Mouse (Mus musculus) T-cell, adult 2 months (primary cell): ENCODE data around the gene Camk1g.
A peak's percentile ranks its signal among the peaks of the same experiment; 100 is the strongest.

Experiments used
- DNase-seq: peaks from one replicate; pipeline ENCODE4 v3.0.0; 2022; ENCODE audit warnings: low spot score

Camk1g gene

DNA sequence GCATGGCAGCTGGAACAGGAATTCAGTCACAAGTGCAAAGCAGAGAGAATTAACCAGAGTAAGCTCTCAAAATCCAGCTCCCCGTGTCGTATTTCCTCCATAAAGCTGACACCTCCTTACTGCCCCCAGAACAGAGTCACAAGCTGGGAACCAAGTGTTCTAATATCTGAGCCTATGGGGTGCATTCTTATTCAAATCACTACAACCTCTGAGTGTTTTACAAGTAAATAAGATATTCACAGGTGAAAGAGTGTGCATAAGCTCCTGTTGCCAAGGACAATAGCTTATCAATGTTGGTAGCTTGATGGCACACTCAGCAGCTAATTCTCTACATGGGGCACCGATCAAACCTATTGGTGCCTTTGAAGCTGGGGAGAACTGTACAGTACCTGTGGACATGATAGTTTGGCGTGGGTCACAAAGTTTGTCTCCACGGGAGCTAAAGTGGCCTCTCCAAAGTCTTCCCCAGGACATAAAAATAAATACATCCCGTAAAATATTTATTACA lies 3.9 kb upstream of the Camk1g start:
- no peak for DNase-seq

- no peak for DNase-seq
Observed at GRCm38 (mm10) chr1:193369091-193369490, 1.0 kb downstream of the Camk1g start.

DNA sequence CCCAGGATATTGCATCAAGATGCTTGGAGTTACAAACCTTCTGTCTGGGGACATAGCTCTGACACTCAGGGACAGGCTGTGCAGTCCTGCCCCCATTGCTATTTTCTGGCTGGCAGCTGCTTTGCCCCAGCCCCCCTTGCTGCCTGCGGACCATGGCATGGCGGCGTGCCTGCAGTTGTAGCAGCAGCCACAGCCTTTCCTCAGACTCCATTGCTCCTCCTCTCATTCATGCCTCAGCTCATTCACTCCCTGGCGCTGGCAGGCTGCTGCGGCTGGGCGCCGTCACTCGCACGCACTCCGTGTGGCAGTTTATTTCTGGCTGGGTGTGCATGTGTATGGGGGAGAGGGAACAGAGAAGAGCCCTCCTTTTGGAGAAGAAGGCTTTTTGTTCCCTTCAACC lies 2.0 kb downstream of the Camk1g start:
- no peak for DNase-seq

- DNase-seq, result peak; percentile 54
Observed at GRCm38 (mm10) chr1:193363801-193364231, 6.3 kb downstream of the Camk1g start.

GRCm38 (mm10) chr1:193362078-193362477 lies 8.0 kb downstream of the Camk1g start:
- DNase-seq, result no peak

DNA sequence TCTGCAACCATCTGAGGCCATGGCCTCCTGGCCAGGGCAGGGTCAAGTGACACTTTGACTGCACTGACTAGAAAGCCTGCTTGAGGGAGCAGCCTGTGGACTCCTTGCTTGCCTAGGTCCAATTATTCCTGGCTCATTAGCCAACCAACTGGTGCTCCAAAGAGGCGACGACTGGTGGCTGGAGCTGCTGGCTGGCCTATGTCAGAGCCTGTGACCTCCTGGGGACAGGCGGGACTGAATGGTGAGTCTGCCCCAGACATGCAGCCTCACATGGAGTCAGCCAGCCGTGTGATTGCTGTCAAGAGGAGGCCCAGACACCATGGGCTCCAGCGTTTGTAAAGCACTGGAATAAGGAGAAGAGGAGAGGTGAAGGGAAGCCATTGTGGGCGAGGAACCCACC lies 8.9 kb downstream of the Camk1g start:
- DNase-seq, result no peak

- no peak for DNase-seq
Observed at GRCm38 (mm10) chr1:193359199-193359598, 10.9 kb downstream of the Camk1g start.

DNA sequence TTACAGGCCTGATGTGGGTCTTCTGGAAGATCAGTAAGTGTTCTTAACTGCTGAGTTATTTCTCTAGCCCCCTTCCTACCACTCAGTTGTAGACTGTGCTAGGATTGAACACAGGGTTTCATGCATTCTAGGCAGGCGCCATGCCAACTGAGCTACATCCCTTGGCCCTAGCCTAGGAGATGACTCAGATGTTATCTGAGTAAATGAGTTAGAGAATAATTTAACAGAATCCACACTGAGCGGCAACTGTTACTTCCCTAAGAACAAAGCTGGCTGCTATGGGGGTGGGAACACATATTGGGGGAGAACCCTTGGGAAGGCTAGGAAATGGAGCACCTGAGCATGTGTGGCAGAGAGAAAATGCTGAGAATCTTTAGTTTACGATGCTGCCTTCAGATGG lies 18.5 kb downstream of the Camk1g start:
- no peak for DNase-seq

GRCm38 (mm10) chr1:193350546-193350801 lies 19.6 kb downstream of the Camk1g start:
- no peak for DNase-seq

- peak; percentile 48 for DNase-seq
Observed at GRCm38 (mm10) chr1:193349702-193350545, 20.2 kb downstream of the Camk1g start.

DNA sequence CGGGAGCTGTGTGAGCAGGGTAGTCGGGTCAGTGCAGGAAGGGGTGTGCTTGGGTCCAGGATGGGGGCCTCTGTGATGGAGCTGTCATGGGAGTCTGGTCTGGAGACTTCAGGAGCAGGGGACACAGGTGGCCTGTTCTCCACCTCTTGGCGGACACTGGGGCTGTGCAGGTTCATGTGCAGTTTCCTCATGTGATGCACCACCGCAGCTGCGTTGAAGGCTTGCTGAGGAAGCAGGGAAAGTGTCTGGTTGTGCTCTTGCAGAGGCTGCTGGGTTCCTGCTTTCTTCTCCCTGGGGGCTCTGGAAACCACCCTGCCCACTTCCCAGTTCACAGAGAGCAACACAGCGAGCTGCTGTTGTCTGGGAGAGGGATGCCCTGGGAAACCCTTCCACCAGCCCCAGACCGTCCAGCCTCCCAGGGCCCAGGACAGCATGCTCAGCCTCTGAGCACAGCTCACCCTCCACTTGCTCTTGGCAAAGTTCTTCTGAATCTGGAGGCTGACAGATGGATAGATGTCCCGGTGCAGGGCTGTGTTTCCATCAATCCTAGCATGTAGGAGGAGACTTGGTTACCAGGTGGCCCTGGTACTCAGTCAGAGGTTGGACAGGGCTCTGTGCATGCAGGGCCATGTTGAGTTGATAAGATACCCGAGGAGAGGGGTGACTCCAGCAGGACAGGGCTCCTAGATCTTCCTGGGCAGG lies 21.7 kb downstream of the Camk1g start:
- DNase-seq, result no peak

DNA sequence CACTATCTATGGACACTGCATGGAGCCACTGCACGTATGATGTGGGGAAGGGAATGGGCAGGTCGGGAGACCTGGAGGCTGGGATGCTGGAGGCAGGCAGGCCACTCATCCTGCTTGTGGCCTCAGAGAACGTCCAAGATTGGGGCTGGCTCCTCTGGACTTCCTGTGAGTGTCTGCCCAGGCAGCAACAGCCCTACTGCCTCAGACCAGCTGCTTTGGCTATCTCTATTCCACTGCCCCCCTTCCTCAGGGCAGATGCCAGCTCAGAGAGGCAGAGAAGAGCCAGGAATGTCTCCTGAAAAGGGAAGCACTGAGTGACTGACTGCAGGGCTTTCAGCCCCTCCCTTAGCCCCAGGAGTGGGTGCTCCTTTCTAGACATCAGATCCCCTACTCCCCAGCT lies 23.2 kb downstream of the Camk1g start:
- DNase-seq, result no peak

DNA sequence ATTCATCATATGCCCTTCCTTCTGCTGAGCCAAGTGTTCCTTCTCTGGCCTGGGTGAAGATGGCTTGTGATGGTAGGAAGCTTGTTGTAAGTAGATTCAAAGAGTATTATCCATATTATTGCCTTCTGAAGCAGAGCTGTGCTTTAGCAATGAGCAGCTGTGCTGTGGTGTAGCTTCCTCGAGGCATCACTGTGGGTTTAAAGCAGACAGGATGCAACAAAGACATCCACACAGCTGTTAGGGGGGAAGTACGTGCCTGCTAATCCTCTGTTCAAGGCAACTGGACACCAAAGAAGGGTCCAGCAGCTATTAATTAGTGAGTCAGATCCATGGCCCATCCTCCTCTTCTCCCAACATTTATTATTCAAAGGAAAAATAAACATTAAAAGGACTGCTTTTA lies 25.1 kb downstream of the Camk1g start:
- DNase-seq, result no peak

GRCm38 (mm10) chr1:193343853-193344252 lies 26.2 kb downstream of the Camk1g start:
- no peak for DNase-seq

GRCm38 (mm10) chr1:193342198-193342946 lies 27.7 kb downstream of the Camk1g start:
- DNase-seq, result no peak

GRCm38 (mm10) chr1:193338363-193338995 lies 31.6 kb downstream of the Camk1g start:
- peak; percentile 74 for DNase-seq

DNA sequence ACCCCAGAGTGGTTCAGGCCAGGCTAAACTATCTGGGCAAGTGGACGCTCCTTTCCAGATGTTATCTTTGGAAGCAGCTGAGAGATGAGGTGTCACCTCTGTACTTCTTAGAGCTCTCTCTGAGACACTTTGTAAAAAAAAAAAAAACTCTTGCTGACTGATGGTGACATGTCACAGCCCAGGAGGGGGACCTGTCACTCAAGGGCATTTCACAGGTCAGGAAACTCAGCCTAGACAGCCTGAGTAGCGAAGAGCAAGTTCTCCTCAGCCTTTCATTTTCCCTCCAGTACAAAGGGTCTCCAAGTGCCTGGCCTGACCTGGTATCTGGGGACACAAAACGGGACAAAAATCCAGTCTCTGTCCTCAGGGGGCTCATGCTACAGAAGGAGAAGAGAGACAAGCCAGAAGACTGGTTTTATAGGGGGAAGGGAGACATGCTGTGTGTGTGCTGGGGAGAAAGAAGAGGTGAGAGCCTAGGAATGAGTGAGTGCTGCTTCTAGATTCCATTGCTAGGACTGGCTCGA lies 32.2 kb downstream of the Camk1g start:
- DNase-seq, result no peak

- peak; percentile 47 for DNase-seq
Observed at GRCm38 (mm10) chr1:193337018-193337321, 33.1 kb downstream of the Camk1g start.

GRCm38 (mm10) chr1:193336122-193337017 lies 33.7 kb downstream of the Camk1g start:
- no peak for DNase-seq

DNA sequence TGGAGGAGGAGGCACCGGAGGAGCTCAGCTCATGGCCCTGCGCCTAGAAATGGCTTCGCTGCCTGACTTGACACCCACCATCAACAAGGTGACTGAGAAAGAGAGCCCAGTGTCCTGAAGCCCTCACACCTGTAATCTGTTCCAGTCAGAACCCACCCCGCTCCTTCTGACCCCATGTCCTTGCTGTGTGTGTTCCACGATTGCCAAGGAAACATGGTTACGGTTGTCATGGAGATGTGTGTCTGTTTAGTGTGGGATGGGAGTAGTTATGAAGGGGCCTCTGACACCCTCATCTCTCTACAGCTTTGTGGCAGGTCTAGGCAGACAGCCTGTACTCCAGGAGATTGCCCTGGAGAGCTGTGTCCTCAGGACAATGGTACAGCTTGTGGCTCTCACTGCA lies 35.6 kb downstream of the Camk1g start:
- no peak for DNase-seq

DNA sequence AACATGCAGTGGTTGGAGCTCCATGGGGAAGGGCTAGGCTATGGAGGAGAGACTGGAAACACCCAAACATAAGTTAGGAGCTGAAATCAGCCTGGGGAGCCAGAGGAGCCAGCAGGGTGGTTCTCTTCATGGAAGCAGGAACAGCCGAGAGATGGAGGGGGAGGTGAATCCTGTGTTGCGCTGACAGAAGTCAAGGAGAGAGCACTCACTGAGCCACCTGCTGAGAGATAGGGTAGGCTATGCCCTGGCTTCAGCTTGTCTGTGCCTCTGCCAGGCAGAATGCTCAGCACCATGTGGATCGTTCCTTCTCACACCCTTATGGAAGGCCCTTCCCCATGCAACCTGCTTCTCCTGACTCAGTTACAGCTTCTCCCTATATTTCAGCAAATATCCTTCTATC lies 36.3 kb downstream of the Camk1g start:
- no peak for DNase-seq
